Mouse (Mus musculus) ES-E14 (cell line): ENCODE data around the gene Timm13. TPM values are rescaled to one million over a fixed set of nuclear protein-coding genes. Genes with fewer than 3 reads are reported as not detected.

Experiments used
- DNase-seq: peaks from one replicate; pipeline ENCODE4 v3.0.0-alpha.2; 2013; ENCODE audit warnings: low read depth, low spot score
- H3K27ac ChIP-seq: 2 replicates; pipeline ENCODE4 v1.5.1; 2012; ENCODE audit warnings: low read depth, mild to moderate bottlenecking, low read length, moderate library complexity, mixed read lengths; ENCODE audit not compliant: poor library complexity, insufficient read depth, severe bottlenecking
- H3K36me3 ChIP-seq: 2 replicates; pipeline ENCODE4 v1.6.1; 2012; ENCODE audit warnings: mild to moderate bottlenecking, low read length, moderate library complexity, mixed read lengths; ENCODE audit not compliant: control insufficient read depth, poor library complexity, insufficient read depth, severe bottlenecking
- H3K4me1 ChIP-seq, 2 experiments: fragments of 150-350 bp in 1 of 2; sonication (generic) in 1 of 2; 2 replicates each; pipeline ENCODE4 v1.6.1; 2012; ENCODE audit warnings: low read length in 2 of 2, mild to moderate bottlenecking in 1 of 2, mixed read lengths in 1 of 2; ENCODE audit not compliant: control insufficient read depth in 2 of 2, insufficient read depth in 2 of 2, poor library complexity in 1 of 2
- H3K4me3 ChIP-seq, 2 experiments: fragments of 150-350 bp in 1 of 2; sonication (generic) in 1 of 2; 2 replicates each; pipeline ENCODE4 v1.5.1; 2012; ENCODE audit warnings: low read length in 2 of 2, low read depth in 1 of 2, mild to moderate bottlenecking in 1 of 2, mixed read lengths in 1 of 2; ENCODE audit not compliant: insufficient read depth in 1 of 2, poor library complexity in 1 of 2, severe bottlenecking in 1 of 2
- H3K9ac ChIP-seq: 2 replicates; pipeline ENCODE4 v1.6.1; 2012; ENCODE audit warnings: low read depth, mild to moderate bottlenecking, low read length, mixed read lengths; ENCODE audit not compliant: poor library complexity, insufficient read depth, severe bottlenecking
- H3K9me3 ChIP-seq: fragments of 150-350 bp; sonication (generic); 2 replicates; pipeline ENCODE4 v1.6.1; 2012; ENCODE audit warnings: low read depth, mild to moderate bottlenecking, low read length; ENCODE audit not compliant: control insufficient read depth, insufficient read depth
- CHD2 ChIP-seq: IDR thresholded peaks from 2 replicates; pipeline ENCODE4 v1.6.1; 2014; ENCODE audit warnings: mild to moderate bottlenecking, low read depth, low read length, inconsistent platforms
- HCFC1 ChIP-seq: IDR thresholded peaks from 2 replicates; pipeline ENCODE4 v1.6.1; 2012; ENCODE audit warnings: low read length, inconsistent platforms, borderline replicate concordance; ENCODE audit not compliant: insufficient read depth
- MAFK ChIP-seq: IDR thresholded peaks from 2 replicates; pipeline ENCODE4 v1.6.1; 2014; ENCODE audit warnings: mild to moderate bottlenecking, low read depth, low read length, inconsistent platforms; ENCODE audit not compliant: insufficient read depth
- ZC3H11A ChIP-seq: IDR thresholded peaks from 2 replicates; pipeline ENCODE4 v1.6.1; 2012; ENCODE audit warnings: low read depth, mild to moderate bottlenecking, inconsistent platforms, low read length, borderline replicate concordance
- ZNF384 ChIP-seq: IDR thresholded peaks from 2 replicates; pipeline ENCODE4 v1.6.1; 2012; ENCODE audit warnings: low read depth, low read length, inconsistent platforms
- in situ Hi-C, 2 experiments: fragments of 600-800 bp; cut with MboI; formaldehyde crosslinking; loops; one replicate each; pipeline ENCODE4 v1.15.1; 2025; ENCODE audit warnings: low sequenced_read_pairs in 2 of 2, inconsistent platforms in 1 of 2; ENCODE audit not compliant: unreplicated experiment in 2 of 2
- total RNA-seq: library from RNA; depleted of rRNA; stranded (reverse); fragments of 300-350 nt; gene quantifications from 2 replicates; pipeline ENCODE4 v1.2.3, GENCODE M21; 2012

Gene Timm13
- total RNA-seq, 1 experiment, result 244 TPM

GRCm38 (mm10) chr10:80864446-80864845 is 36.3 kb downstream of the Timm13 start:
- Histone ChIP-seq H3K4me1 (no peaks in the 10 kb centered on the region), H3K9ac (no peak overlapping the region), H3K9me3 (no peaks in the 10 kb centered on the region), H3K4me3 (peak overlapping the region in 1 of 2 experiments; percentile 5; a peak in 1 of 4 replicates), H3K36me3 (peaks cover 17% of the 10 kb centered on the region; the same call in 1 of the 2 replicates), H3K27ac (no peak overlapping the region)
- in situ Hi-C loops, result no loop called here
- no peak for DNase-seq
- TF ChIP-seq ZNF384, result no peak
- TF ChIP-seq MAFK, result no peak
- no peak for TF ChIP-seq ZC3H11A
- no peak for TF ChIP-seq HCFC1
- no peak for TF ChIP-seq CHD2

- Histone ChIP-seq H3K9ac (no peak overlapping the region), H3K9me3 (no peaks in the 10 kb centered on the region), H3K36me3 (peaks cover 11% of the 10 kb centered on the region; the same call in 1 of the 2 replicates), H3K27ac (no peak overlapping the region), H3K4me3 (no peak overlapping the region), H3K4me1 (no peaks in the 10 kb centered on the region)
- TF ChIP-seq HCFC1 (no peak), MAFK (no peak)
- no peak for DNase-seq
- in situ Hi-C loops, result no loop called here
These were observed 38.5 kb downstream of the Timm13 start for GRCm38 (mm10) chr10:80862305-80862704.

- in situ Hi-C loops, result no loop called here
- Histone ChIP-seq H3K9me3 (no peaks in the 10 kb centered on the region), H3K27ac (no peak overlapping the region), H3K4me3 (no peak overlapping the region), H3K9ac (no peak overlapping the region), H3K4me1 (peaks cover 3 to 5% of the 10 kb centered on the region in 2 experiments; a peak in 2 of 4 replicates), H3K36me3 (peaks cover 8% of the 10 kb centered on the region)
- TF ChIP-seq CHD2, result no peak
- no peak for TF ChIP-seq ZC3H11A
- TF ChIP-seq MAFK, result no peak
- no peak for TF ChIP-seq HCFC1
- TF ChIP-seq ZNF384, result no peak
- DNase-seq, result no peak
These were observed 42.3 kb downstream of the Timm13 start for GRCm38 (mm10) chr10:80858350-80858935.

GRCm38 (mm10) chr10:80857848-80858247 is 42.9 kb downstream of the Timm13 start:
- peaks cover 11% of the 10 kb centered on the region for H3K36me3 ChIP-seq
- in situ Hi-C loops, result no loop called here
- no peak overlapping the region for H3K9ac ChIP-seq
- no peak for DNase-seq
- TF ChIP-seq ZNF384 (no peak), ZC3H11A (no peak), MAFK (no peak), CHD2 (no peak), HCFC1 (no peak)
- H3K4me3 ChIP-seq, result no peak overlapping the region
- H3K27ac ChIP-seq, result no peak overlapping the region
- peaks cover 3 to 5% of the 10 kb centered on the region in 2 experiments; a peak in 2 of 4 replicates for H3K4me1 ChIP-seq
- no peaks in the 10 kb centered on the region for H3K9me3 ChIP-seq

GRCm38 (mm10) chr10:80857386-80857785 is 43.4 kb downstream of the Timm13 start:
- Histone ChIP-seq H3K4me1 (peaks cover 3 to 5% of the 10 kb centered on the region in 2 experiments; a peak in 2 of 4 replicates), H3K4me3 (no peak overlapping the region), H3K9ac (no peak overlapping the region), H3K36me3 (peaks cover 13% of the 10 kb centered on the region), H3K9me3 (no peaks in the 10 kb centered on the region), H3K27ac (no peak overlapping the region)
- in situ Hi-C loops, result no loop called here
- no peak for DNase-seq
- TF ChIP-seq ZNF384 (no peak), ZC3H11A (no peak), CHD2 (no peak), HCFC1 (no peak), MAFK (no peak)
